Mouse (Mus musculus) kidney, postnatal 0 days (tissue): ENCODE measurements around the gene Abcc12. TPM values are rescaled to one million over a fixed set of nuclear protein-coding genes. Genes with fewer than 3 reads are reported as not detected.

Experiments
- ATAC-seq: fragments of 200-750 bp; cut with Nextera tagmentation; replicated peaks from 2 replicates; pipeline ENCODE4 v1.8.0; 2017; ENCODE audit warnings: low read depth, moderate number of reproducible peaks, moderate TSS enrichment, moderate library complexity; ENCODE audit not compliant: low FRiP score
- DNase-seq: peaks from one replicate; pipeline ENCODE4 v3.0.0-alpha.2; 2016; ENCODE audit warnings: low spot score
- H3K27ac ChIP-seq: fragments of 300-500 bp; sonication (generic); 2 replicates; pipeline ENCODE4 v1.5.1; 2014; ENCODE audit warnings: mild to moderate bottlenecking
- H3K27me3 ChIP-seq: fragments of 300-500 bp; sonication (generic); 2 replicates; pipeline ENCODE4 v1.6.1; 2014; ENCODE audit warnings: low read length, mixed read lengths; ENCODE audit not compliant: insufficient read depth
- H3K36me3 ChIP-seq: fragments of 300-500 bp; sonication (generic); 2 replicates; pipeline ENCODE4 v1.6.1; 2014; ENCODE audit warnings: low read length, mixed read lengths; ENCODE audit not compliant: insufficient read depth
- H3K4me1 ChIP-seq: fragments of 300-500 bp; sonication (generic); replicated peaks from 2 replicates; pipeline ENCODE4 v1.6.1; 2014; ENCODE audit warnings: antibody characterized with exemption, low read length, mixed read lengths; ENCODE audit not compliant: insufficient read depth
- H3K4me2 ChIP-seq: fragments of 300-500 bp; sonication (generic); 2 replicates; pipeline ENCODE4 v1.6.1; 2014; ENCODE audit warnings: mild to moderate bottlenecking, low read length, moderate library complexity, mixed read lengths
- H3K4me3 ChIP-seq: fragments of 300-500 bp; sonication (generic); replicated peaks from 2 replicates; pipeline ENCODE4 v1.5.1; 2014; ENCODE audit warnings: low read depth, low read length
- H3K9ac ChIP-seq: fragments of 300-500 bp; sonication (generic); 2 replicates; pipeline ENCODE4 v1.6.1; 2014; ENCODE audit warnings: low read depth, low read length
- H3K9me3 ChIP-seq: fragments of 300-500 bp; sonication (generic); replicated peaks from 2 replicates; pipeline ENCODE4 v1.6.1; 2016; ENCODE audit warnings: low read length, inconsistent platforms, mixed read lengths
- CTCF ChIP-seq: IDR thresholded peaks from 2 replicates; pipeline ENCODE4 v1.5.1; 2016; ENCODE audit warnings: antibody characterized with exemption, low read depth, mild to moderate bottlenecking, moderate library complexity
- WGBS: fragments of 180-500 bp; shearing (Covaris S2); extraction: QIAGEN DNeasy Blood & Tissue Kit; methylation state at CpG from one replicate; pipeline ENCODE4 v1.1.7; 2014; 5-methylcytosine and 5-hydroxymethylcytosine counted together
- polyA plus RNA-seq: library from polyadenylated mRNA; unstranded; fragments of >200 nt; fragmentation: Nextera tagmentation; extraction: Ambion mirVana; gene quantifications from 2 replicates; pipeline ENCODE4 v1.2.1, GENCODE M21; 2015

The Abcc12 gene
- polyA plus RNA-seq, 1 experiment from 2014 or later = 0.04 TPM

DNA sequence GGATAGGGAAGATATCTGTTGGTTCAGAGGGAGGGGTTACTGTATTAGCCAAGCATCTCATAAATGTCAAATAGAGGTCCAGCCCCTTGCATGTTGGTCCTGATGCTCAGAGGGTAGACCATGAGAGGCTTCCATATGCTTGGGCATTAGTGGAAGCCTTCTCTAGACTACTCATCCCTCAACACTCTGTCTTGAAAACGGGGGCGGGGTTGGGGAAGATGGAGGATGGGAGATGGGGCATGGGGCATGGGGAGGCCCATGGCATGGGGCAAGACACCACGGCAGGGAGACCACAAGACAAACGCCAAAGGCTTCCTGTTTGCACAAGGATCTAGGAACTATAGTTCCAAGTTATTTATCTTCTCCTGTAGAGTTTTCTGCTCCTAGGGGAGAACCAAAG is 106.0 kb downstream of the Abcc12 start:
- no peak overlapping the region for H3K4me3 ChIP-seq
- no peak overlapping the region for H3K27ac ChIP-seq
- WGBS = 84% methylated on average over 4 of the region's 4 CpGs
- no peak for ATAC-seq
- DNase-seq = no peak
- no peaks in the 10 kb centered on the region for H3K27me3 ChIP-seq
- H3K36me3 ChIP-seq = no peaks in the 10 kb centered on the region
- no peaks in the 10 kb centered on the region for H3K4me1 ChIP-seq
- H3K4me2 ChIP-seq = no peak overlapping the region
- H3K9ac ChIP-seq = no peak overlapping the region
- TF ChIP-seq CTCF = no peak
- H3K9me3 ChIP-seq = no peaks in the 10 kb centered on the region

DNA sequence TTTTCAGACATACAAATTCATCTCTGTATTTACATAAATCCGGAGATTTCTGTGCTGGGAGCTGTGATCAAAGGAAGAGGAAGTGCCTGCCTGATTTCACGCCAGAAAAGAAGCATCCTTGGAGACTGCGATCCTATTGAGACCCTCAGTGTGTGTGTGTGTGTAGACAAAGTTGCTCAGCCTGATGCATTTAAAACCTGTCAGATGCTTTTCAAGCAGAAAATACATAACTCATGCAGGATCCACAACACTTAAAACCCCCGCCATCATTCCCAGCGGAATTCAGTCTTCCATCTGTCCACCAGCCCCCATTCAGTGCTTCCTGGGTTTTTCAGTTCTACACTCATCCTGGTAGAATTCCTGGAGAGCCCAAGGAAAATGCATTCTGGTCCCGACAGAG is 107.4 kb downstream of the Abcc12 start:
- H3K36me3 ChIP-seq = no peaks in the 10 kb centered on the region
- ATAC-seq = no peak

DNA sequence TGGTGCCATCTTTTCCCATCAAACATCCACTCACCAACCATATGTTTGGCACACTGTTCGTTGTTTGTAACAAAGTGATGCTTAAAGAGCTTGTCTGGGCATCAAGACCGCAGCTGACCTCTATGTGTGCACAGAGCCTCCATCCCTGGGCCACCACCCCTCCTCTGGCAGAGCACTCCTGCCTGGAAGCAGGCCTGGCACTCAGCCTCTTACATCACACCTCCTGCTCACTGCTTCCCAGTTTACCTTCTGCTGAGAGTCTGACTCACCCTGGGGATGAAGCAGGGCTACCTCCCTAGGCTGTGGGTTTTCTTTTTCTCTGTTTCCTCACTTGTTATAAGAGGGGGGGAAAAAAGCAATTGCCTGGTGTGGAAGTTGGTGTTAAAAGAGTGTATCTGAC is 109.8 kb downstream of the Abcc12 start:
- Histone ChIP-seq H3K27me3 (no peaks in the 10 kb centered on the region), H3K4me3 (no peak overlapping the region), H3K4me1 (no peaks in the 10 kb centered on the region), H3K27ac (no peak overlapping the region), H3K4me2 (no peak overlapping the region), H3K9ac (no peak overlapping the region), H3K36me3 (no peaks in the 10 kb centered on the region), H3K9me3 (no peaks in the 10 kb centered on the region)
- DNase-seq (no peak), ATAC-seq (no peak)
- TF ChIP-seq CTCF = no peak
- 95% methylated on average over 2 of the region's 2 CpGs for WGBS

More for the DNA sequence above, 107.4 kb downstream of the Abcc12 start:
- Histone ChIP-seq H3K27me3 (no peaks in the 10 kb centered on the region), H3K4me3 (no peak overlapping the region), H3K4me1 (no peaks in the 10 kb centered on the region), H3K27ac (no peak overlapping the region), H3K9ac (no peak overlapping the region), H3K4me2 (no peak overlapping the region), H3K9me3 (no peaks in the 10 kb centered on the region)
- TF ChIP-seq CTCF = no peak
- 68% methylated on average over 6 of the region's 6 CpGs for WGBS
- DNase-seq = peak; percentile 21

DNA sequence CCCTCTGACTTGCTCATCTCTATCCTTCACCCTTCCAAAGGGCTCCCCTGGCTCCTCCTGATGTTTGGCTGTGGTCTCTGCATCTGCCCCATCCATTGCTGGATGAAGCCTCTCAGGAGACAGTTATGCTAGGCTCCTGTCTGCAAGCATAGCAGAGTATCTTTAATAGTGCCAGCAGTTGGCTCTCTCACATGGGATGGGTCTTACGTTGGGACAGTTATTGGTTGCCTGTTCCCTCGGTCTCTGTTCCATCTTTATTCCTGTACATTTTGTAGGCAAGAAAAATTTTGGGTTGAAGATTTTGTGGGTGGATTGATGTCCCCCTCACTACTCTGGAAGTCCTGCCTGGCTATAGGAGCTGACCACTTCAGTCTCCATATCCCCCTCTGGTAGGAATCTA is 117.3 kb downstream of the Abcc12 start:
- no peak for TF ChIP-seq CTCF
- WGBS = 90% methylated on average over 2 of the region's 2 CpGs

DNA sequence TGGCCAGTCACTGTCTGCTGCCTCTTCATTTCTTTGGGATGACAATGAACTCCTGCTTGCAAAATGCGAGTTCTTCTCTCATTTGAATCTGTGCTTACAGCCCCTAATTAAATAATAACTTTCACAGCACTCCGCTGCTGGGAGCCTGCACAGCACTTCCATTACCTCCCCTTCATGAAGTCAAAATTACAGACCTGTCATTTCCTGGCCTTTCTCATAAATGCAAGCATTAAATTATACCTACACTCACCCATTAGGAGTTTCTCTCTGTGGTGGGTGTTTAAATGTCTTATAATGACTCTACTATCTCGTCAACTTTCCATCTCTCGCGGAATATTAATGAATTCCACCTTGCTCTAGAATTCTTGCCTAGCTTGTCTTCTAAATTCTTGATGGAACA is 120.1 kb downstream of the Abcc12 start:
- Histone ChIP-seq H3K27me3 (no peaks in the 10 kb centered on the region), H3K4me2 (no peak overlapping the region), H3K36me3 (no peaks in the 10 kb centered on the region), H3K4me1 (no peaks in the 10 kb centered on the region), H3K27ac (no peak overlapping the region), H3K4me3 (no peak overlapping the region), H3K9ac (no peak overlapping the region), H3K9me3 (no peaks in the 10 kb centered on the region)
- 84% methylated on average over 5 of the region's 5 CpGs for WGBS
- ATAC-seq (no peak), DNase-seq (no peak)
- no peak for TF ChIP-seq CTCF

More for the DNA sequence above, 117.3 kb downstream of the Abcc12 start:
- Histone ChIP-seq H3K27ac (no peak overlapping the region), H3K4me1 (no peaks in the 10 kb centered on the region), H3K9me3 (no peaks in the 10 kb centered on the region), H3K9ac (no peak overlapping the region), H3K4me2 (no peak overlapping the region), H3K27me3 (no peaks in the 10 kb centered on the region), H3K36me3 (no peaks in the 10 kb centered on the region), H3K4me3 (no peak overlapping the region)
- DNase-seq (no peak), ATAC-seq (no peak)

DNA sequence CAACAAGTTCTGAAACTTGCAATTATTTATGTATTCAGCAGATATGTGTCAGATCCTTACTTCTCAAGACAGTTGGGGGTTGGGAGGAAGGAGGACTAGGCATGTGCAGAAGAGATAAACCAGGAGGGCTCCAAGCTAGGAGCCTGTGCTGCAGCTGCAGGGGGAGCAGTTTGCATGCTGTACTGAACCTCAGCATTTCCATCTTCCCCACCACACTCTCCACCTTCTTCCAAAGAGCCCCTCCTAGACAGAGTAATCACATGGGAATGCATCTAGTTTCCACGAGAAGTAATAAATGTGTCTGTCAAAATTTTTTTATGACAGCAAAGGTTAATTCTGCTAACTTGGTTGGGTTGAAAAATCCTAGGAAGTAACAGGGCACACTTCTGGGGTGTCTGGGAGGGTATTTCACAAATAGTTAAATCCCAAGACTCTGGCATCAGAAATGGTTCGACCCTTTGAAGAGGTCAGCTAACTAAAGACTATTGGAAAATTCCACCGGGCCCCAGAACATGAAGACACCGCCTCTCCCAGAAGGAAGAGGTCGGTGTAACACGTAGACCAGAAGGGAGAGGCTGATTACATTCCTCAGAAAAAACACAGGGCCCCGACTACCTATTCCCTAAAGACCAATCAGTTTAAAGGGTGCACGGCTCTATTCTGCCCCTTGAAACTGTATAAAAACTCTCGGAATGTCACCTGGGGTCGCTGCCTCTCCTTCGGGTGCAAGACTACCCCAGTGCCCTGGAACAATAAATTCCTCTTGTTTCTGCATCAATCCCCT is 126.6 kb downstream of the Abcc12 start:
- H3K4me3 ChIP-seq = no peak overlapping the region
- ATAC-seq = no peak
- H3K4me1 ChIP-seq = no peaks in the 10 kb centered on the region
- no peaks in the 10 kb centered on the region for H3K9me3 ChIP-seq
- no peak for TF ChIP-seq CTCF
- WGBS = 33% methylated on average over 11 of the region's 11 CpGs
- no peaks in the 10 kb centered on the region for H3K27me3 ChIP-seq
- DNase-seq = peak; percentile 21
- no peak overlapping the region for H3K4me2 ChIP-seq
- no peak overlapping the region for H3K27ac ChIP-seq
- no peak overlapping the region for H3K9ac ChIP-seq
- H3K36me3 ChIP-seq = no peaks in the 10 kb centered on the region
